Mouse (Mus musculus): ENCODE data around the gene Ttc41. TPM values are rescaled to one million over a fixed set of nuclear protein-coding genes. Genes with fewer than 3 reads are reported as not detected.
A peak's percentile ranks its signal among the peaks of the same experiment; 100 is the strongest.

The Ttc41 gene
- total and polyA plus RNA-seq, 2 experiments from 2014 or later: 1.2 to 4.5 TPM

DNA sequence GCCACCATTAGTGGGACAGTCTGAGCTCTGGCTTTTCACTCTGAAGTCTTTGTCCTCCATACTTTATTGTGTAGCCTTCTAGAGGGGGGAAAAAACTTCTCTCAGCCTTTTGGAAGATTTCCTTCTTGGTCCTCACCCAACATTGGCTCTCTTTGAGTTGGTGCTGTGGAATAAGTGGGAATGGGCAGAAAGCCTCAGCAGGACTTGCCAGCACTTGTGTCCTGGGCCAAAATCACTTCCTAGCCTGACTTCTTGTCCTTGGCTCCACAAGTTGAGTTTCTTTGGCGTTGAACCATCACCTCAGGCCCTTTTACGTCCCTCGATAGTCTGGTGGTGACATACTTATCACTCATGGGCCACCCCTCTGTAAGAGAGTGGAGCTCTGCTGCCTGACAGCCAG, 22.6 kb downstream of the Ttc41 start:
- no peak for DNase-seq (ENCODE audit: low spot score)
- no peaks in the 10 kb centered on the region for H3K27me3 ChIP-seq (ENCODE audit: control insufficient read depth, insufficient read depth, low read length)
- H3K4me1 ChIP-seq (ENCODE audit: control insufficient read depth, insufficient read depth): peaks cover 9% of the 10 kb centered on the region
- WGBS: 64% methylated on average over 3 of the region's 3 CpGs
- H3K36me3 ChIP-seq (replicated peaks; ENCODE audit: control insufficient read depth, insufficient read depth, low read length): no peaks in the 10 kb centered on the region
- TF ChIP-seq CTCF (IDR thresholded peaks at IDR 0.05; ENCODE audit: low read depth): no peak
- TF ChIP-seq EP300 (IDR thresholded peaks at IDR 0.05; ENCODE audit: low read depth): no peak
- H3K27ac ChIP-seq (ENCODE audit: low read depth): peak overlapping the region; percentile 17
- no peak for ATAC-seq (ENCODE audit: insufficient read depth, low read depth)
- no peak overlapping the region for H3K4me3 ChIP-seq (ENCODE audit: low read depth, low read length)
- no peak overlapping the region for H3K9ac ChIP-seq (replicated peaks; ENCODE audit: low read depth, low read length)
- H3K4me2 ChIP-seq (ENCODE audit: low read depth, low read length): peak overlapping the region; percentile 65; the same call in 1 of the 2 replicates
- no peaks in the 10 kb centered on the region for H3K9me3 ChIP-seq (replicated peaks; ENCODE audit: control insufficient read depth, low read length)

DNA sequence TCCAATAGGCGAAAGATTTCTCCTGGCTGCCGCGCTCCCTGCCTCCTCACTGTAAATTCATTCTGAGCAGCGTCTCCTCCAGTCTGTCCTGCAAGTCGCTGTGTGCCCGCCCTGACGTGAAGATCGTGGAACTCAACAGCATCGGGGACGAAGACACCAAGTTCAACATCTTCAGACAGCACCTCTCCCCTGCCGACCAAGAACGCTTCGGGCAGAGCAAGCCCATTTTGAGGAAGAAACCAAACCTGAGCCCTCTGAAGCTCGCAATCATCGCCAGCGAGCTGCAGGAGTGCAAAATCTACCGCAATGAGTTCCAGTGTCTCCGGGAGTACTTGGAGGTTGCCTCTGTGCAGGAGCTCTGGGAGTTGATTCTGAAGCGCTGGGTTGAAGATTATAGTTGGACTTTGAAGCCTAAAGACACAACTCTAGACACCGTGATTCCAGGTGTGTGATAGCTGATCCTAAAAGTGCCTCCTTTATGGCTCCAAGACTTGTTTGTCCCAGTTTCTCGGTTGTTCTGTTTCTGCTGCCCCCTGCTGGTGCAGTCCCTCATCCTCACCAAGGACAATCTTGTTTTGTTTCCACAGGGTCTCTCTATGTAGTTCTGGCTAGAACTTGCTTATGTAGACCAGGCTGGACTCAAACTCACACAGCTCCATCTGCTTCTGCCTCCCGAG, 25.4 kb downstream of the Ttc41 start:
- Histone ChIP-seq H3K36me3 (replicated peaks; ENCODE audit: control insufficient read depth, insufficient read depth, low read length) (no peaks in the 10 kb centered on the region), H3K27me3 (ENCODE audit: control insufficient read depth, insufficient read depth, low read length) (no peaks in the 10 kb centered on the region), H3K9ac (replicated peaks; ENCODE audit: low read depth, low read length) (peak overlapping the region; percentile 32), H3K27ac (ENCODE audit: low read depth) (no peak overlapping the region), H3K4me1 (ENCODE audit: control insufficient read depth, insufficient read depth) (peaks cover 9% of the 10 kb centered on the region), H3K4me2 (ENCODE audit: low read depth, low read length) (peak overlapping the region; percentile 68), H3K9me3 (replicated peaks; ENCODE audit: control insufficient read depth, low read length) (no peaks in the 10 kb centered on the region), H3K4me3 (ENCODE audit: low read depth, low read length) (peak overlapping the region; percentile 45)
- peak; percentile 83 for DNase-seq (ENCODE audit: low spot score)
- peak; percentile 75 for TF ChIP-seq CTCF (IDR thresholded peaks at IDR 0.05; ENCODE audit: low read depth)
- TF ChIP-seq EP300 (IDR thresholded peaks at IDR 0.05; ENCODE audit: low read depth): no peak
- WGBS: 14% methylated on average over 22 of the region's 22 CpGs
- ATAC-seq (ENCODE audit: insufficient read depth, low read depth): peak; percentile 33; the same call in 1 of the 2 replicates

DNA sequence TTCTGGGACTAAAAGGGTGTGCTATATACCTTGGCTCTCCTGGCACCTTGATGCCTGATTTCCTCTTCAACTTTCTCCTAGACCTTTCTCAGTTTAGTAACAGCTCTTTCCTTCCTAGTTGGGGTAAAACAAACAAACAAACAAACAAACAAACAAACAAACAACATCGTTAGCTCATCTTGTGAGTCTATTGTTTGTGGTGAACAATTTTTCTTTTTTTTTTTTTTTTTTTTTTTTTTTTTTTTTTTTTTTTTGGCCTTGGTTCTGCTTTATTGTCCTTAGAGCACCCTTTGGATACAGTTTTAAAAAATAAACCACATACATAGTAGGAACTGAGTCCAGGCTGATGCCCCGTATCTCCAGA, 25.9 kb downstream of the Ttc41 start:
- Histone ChIP-seq H3K9ac (replicated peaks; ENCODE audit: low read depth, low read length) (no peak overlapping the region), H3K9me3 (replicated peaks; ENCODE audit: control insufficient read depth, low read length) (no peaks in the 10 kb centered on the region), H3K27me3 (ENCODE audit: control insufficient read depth, insufficient read depth, low read length) (no peaks in the 10 kb centered on the region), H3K36me3 (replicated peaks; ENCODE audit: control insufficient read depth, insufficient read depth, low read length) (no peaks in the 10 kb centered on the region), H3K4me1 (ENCODE audit: control insufficient read depth, insufficient read depth) (peaks cover 9% of the 10 kb centered on the region), H3K27ac (ENCODE audit: low read depth) (no peak overlapping the region), H3K4me2 (ENCODE audit: low read depth, low read length) (no peak overlapping the region), H3K4me3 (ENCODE audit: low read depth, low read length) (no peak overlapping the region)
- TF ChIP-seq CTCF (IDR thresholded peaks at IDR 0.05; ENCODE audit: low read depth) (no peak), EP300 (IDR thresholded peaks at IDR 0.05; ENCODE audit: low read depth) (no peak)
- WGBS: 38% methylated on average over 2 of the region's 2 CpGs
- no peak for ATAC-seq (ENCODE audit: insufficient read depth, low read depth)
- DNase-seq (ENCODE audit: low spot score): no peak

DNA sequence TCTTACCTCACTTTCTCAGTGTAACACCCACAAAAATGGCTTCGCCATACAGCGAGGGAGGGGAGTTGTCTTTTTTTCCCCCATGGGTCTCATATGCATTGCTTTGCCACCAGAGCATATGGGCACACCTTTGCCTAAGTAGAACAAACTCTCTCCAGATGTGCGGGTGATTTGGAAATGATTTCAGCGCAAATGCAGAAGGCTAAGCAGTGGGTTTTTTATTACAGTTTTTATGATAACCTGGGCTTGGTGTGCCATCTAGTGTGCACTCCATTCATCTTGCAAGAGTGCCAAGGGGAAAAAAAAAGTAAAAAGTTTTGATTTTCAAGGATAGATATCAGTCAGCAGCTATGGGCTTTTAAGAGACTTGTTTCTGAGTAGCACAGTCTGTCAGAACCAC, 29.4 kb downstream of the Ttc41 start:
- H3K36me3 ChIP-seq (replicated peaks; ENCODE audit: control insufficient read depth, insufficient read depth, low read length): no peaks in the 10 kb centered on the region
- no peaks in the 10 kb centered on the region for H3K27me3 ChIP-seq (ENCODE audit: control insufficient read depth, insufficient read depth, low read length)
- DNase-seq (ENCODE audit: low spot score): no peak
- no peak overlapping the region for H3K9ac ChIP-seq (replicated peaks; ENCODE audit: low read depth, low read length)
- no peak overlapping the region for H3K4me3 ChIP-seq (ENCODE audit: low read depth, low read length)
- ATAC-seq (ENCODE audit: insufficient read depth, low read depth): no peak
- TF ChIP-seq EP300 (IDR thresholded peaks at IDR 0.05; ENCODE audit: low read depth) (no peak), CTCF (IDR thresholded peaks at IDR 0.05; ENCODE audit: low read depth) (no peak)
- no peak overlapping the region for H3K4me2 ChIP-seq (ENCODE audit: low read depth, low read length)
- WGBS: 88% methylated on average over 4 of the region's 4 CpGs
- no peaks in the 10 kb centered on the region; the same call in 1 of the 2 replicates for H3K4me1 ChIP-seq (ENCODE audit: control insufficient read depth, insufficient read depth)
- no peaks in the 10 kb centered on the region for H3K9me3 ChIP-seq (replicated peaks; ENCODE audit: control insufficient read depth, low read length)
- no peak overlapping the region for H3K27ac ChIP-seq (ENCODE audit: low read depth)

DNA sequence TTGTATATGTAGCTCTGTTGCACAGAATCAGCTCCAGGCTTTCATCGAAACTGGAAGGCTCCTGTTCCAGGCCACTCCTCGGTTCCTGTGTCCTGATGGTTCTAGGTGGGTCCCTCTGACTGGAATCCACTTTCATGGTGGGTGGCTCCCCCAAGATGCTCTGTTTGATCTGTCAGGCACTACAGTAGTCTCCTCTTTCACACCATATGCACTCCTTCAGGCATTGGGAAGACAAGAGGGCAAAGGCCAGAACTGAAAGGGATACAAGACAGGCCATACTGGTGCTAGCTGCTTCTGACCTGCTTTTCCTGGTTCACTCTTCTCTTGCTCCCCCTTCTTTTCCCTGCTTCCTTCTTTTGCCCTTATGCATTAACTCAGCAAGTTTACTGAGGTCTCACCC, 37.3 kb downstream of the Ttc41 start:
- no peak overlapping the region for H3K9ac ChIP-seq (replicated peaks; ENCODE audit: low read depth, low read length)
- no peaks in the 10 kb centered on the region for H3K9me3 ChIP-seq (replicated peaks; ENCODE audit: control insufficient read depth, low read length)
- H3K4me1 ChIP-seq (ENCODE audit: control insufficient read depth, insufficient read depth): no peaks in the 10 kb centered on the region
- ATAC-seq (ENCODE audit: insufficient read depth, low read depth): no peak
- WGBS: 82% methylated on average over 2 of the region's 2 CpGs
- H3K36me3 ChIP-seq (replicated peaks; ENCODE audit: control insufficient read depth, insufficient read depth, low read length): no peaks in the 10 kb centered on the region
- no peaks in the 10 kb centered on the region for H3K27me3 ChIP-seq (ENCODE audit: control insufficient read depth, insufficient read depth, low read length)
- DNase-seq (ENCODE audit: low spot score): no peak
- no peak overlapping the region for H3K4me2 ChIP-seq (ENCODE audit: low read depth, low read length)
- no peak for TF ChIP-seq CTCF (IDR thresholded peaks at IDR 0.05; ENCODE audit: low read depth)
- no peak overlapping the region for H3K4me3 ChIP-seq (ENCODE audit: low read depth, low read length)
- H3K27ac ChIP-seq (ENCODE audit: low read depth): no peak overlapping the region

DNA sequence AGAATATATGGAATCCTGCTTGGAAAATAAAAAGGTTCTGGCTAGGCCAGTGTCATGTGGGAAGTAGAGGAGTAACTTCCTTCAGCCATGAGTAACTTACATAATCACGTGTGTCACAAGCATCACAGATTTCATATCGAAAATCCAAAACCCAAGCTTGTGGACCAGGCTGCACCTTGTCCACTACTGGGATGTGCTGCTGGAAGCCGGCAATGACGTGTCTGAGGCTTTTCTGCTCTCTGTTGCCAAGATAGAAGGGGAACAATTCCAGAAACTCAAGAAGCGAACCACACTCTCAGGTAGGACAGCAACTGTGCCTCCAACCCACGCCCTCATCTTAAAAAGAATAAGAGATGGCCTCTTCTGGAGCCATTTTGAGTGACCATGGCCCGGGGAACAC, 38.7 kb downstream of the Ttc41 start:
- WGBS: 81% methylated on average over 7 of the region's 7 CpGs
- Histone ChIP-seq H3K36me3 (replicated peaks; ENCODE audit: control insufficient read depth, insufficient read depth, low read length) (no peaks in the 10 kb centered on the region), H3K27ac (ENCODE audit: low read depth) (no peak overlapping the region), H3K4me1 (ENCODE audit: control insufficient read depth, insufficient read depth) (no peaks in the 10 kb centered on the region), H3K4me3 (ENCODE audit: low read depth, low read length) (no peak overlapping the region), H3K9ac (replicated peaks; ENCODE audit: low read depth, low read length) (no peak overlapping the region), H3K27me3 (ENCODE audit: control insufficient read depth, insufficient read depth, low read length) (no peaks in the 10 kb centered on the region), H3K9me3 (replicated peaks; ENCODE audit: control insufficient read depth, low read length) (no peaks in the 10 kb centered on the region), H3K4me2 (ENCODE audit: low read depth, low read length) (no peak overlapping the region)
- no peak for TF ChIP-seq CTCF (IDR thresholded peaks at IDR 0.05; ENCODE audit: low read depth)
- TF ChIP-seq EP300 (IDR thresholded peaks at IDR 0.05; ENCODE audit: low read depth): no peak
- no peak for DNase-seq (ENCODE audit: low spot score)
- no peak for ATAC-seq (ENCODE audit: insufficient read depth, low read depth)
